Mouse (Mus musculus) forebrain, embryonic 11.5 days (tissue): ENCODE measurements around the gene Fbxw10. TPM values are rescaled to one million over a fixed set of nuclear protein-coding genes. Genes with fewer than 3 reads are reported as not detected.

ENCODE experiments used
- ATAC-seq: fragments of 200-750 bp; cut with Nextera tagmentation; replicated peaks from 2 replicates; pipeline ENCODE4 v1.8.0; 2017; ENCODE audit warnings: moderate TSS enrichment; ENCODE audit not compliant: low FRiP score
- DNase-seq: peaks from one replicate; pipeline ENCODE4 v3.0.0-alpha.2; 2017; ENCODE audit warnings: low spot score
- H3K27ac ChIP-seq: fragments of 300-500 bp; sonication (generic); 2 replicates; pipeline ENCODE4 v1.5.1; 2014; ENCODE audit warnings: low read depth, low read length
- H3K27me3 ChIP-seq: fragments of 300-500 bp; sonication (generic); 2 replicates; pipeline ENCODE4 v1.6.1; 2014; ENCODE audit warnings: mild to moderate bottlenecking, low read length, mixed read lengths; ENCODE audit not compliant: control insufficient read depth, insufficient read depth
- H3K36me3 ChIP-seq: fragments of 300-500 bp; sonication (generic); 2 replicates; pipeline ENCODE4 v1.6.1; 2014; ENCODE audit warnings: mild to moderate bottlenecking, low read length, moderate library complexity, mixed read lengths; ENCODE audit not compliant: control insufficient read depth, insufficient read depth
- H3K4me1 ChIP-seq: fragments of 300-500 bp; sonication (generic); replicated peaks from 2 replicates; pipeline ENCODE4 v1.6.1; 2014; ENCODE audit warnings: low read length, mixed read lengths; ENCODE audit not compliant: control insufficient read depth, insufficient read depth
- H3K4me2 ChIP-seq: fragments of 300-500 bp; sonication (generic); 2 replicates; pipeline ENCODE4 v1.6.1; 2014; ENCODE audit warnings: low read depth, mild to moderate bottlenecking, low read length, moderate library complexity, mixed read lengths; ENCODE audit not compliant: severe bottlenecking
- H3K4me3 ChIP-seq: fragments of 300-500 bp; sonication (generic); 2 replicates; pipeline ENCODE4 v1.5.1; 2014; ENCODE audit warnings: low read depth, low read length
- H3K9ac ChIP-seq: fragments of 300-500 bp; sonication (generic); 2 replicates; pipeline ENCODE4 v1.6.1; 2014; ENCODE audit warnings: low read length
- H3K9me3 ChIP-seq: fragments of 300-500 bp; sonication (generic); 2 replicates; pipeline ENCODE4 v1.6.1; 2016; ENCODE audit warnings: low read length, mixed read lengths; ENCODE audit not compliant: control insufficient read depth
- WGBS: fragments of 180-500 bp; shearing (Covaris S2); extraction: QIAGEN DNeasy Blood & Tissue Kit; methylation state at CpG from one replicate; pipeline ENCODE4 v1.1.7; 2014; 5-methylcytosine and 5-hydroxymethylcytosine counted together
- polyA plus RNA-seq: library from polyadenylated mRNA; unstranded; fragments of >200 nt; fragmentation: Nextera tagmentation; extraction: Ambion mirVana; gene quantifications from 2 replicates; pipeline ENCODE4 v1.2.1, GENCODE M21; 2014

The Fbxw10 gene
- polyA plus RNA-seq, 1 experiment from 2014 or later = 0.59 TPM

DNA sequence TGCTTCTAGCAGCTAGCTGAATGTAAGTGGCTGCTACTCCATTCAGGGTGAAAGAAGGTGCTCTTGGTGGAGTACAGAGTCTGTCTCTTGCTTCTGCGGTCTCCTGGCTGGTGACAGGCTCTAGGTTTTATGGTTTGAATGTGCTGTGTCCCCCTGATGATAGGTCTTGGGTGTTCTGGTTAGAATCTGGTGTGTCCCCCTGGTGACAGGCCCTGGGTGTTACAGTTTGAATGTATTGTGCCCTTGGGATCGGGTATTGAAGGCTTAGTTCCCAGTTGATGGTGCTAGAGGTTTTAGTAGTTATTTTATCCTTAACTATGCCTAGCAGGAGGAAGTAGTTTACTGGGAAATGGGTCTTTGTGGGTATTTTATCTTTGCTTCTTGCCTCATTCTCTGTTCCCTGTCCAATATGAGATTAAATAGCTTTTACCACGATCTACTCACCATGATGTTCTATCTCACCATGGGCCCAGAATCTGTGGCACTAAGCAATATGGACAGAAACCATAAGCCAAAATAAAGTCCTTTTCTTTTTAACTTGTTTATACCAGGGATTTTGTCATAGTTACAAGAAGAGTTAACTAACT is 62.9 kb downstream of the Fbxw10 start:
- DNase-seq (peak; percentile 47), ATAC-seq (no peak)

GRCm38 (mm10) chr11:62911362-62911761 is 64.5 kb downstream of the Fbxw10 start:
- 56% methylated on average over 8 of the region's 8 CpGs for WGBS
- no peaks in the 10 kb centered on the region for H3K27me3 ChIP-seq
- DNase-seq = no peak

More for the DNA sequence above, 62.9 kb downstream of the Fbxw10 start:
- Histone ChIP-seq H3K9ac (no peak overlapping the region), H3K4me3 (no peak overlapping the region), H3K27me3 (no peaks in the 10 kb centered on the region), H3K36me3 (no peaks in the 10 kb centered on the region), H3K4me2 (no peak overlapping the region), H3K9me3 (no peaks in the 10 kb centered on the region), H3K4me1 (peaks cover 3% of the 10 kb centered on the region; the same call in 1 of the 2 replicates), H3K27ac (no peak overlapping the region)
- 74% methylated on average over 3 of the region's 3 CpGs for WGBS

GRCm38 (mm10) chr11:62913141-62913540 is 66.3 kb downstream of the Fbxw10 start:
- Histone ChIP-seq H3K27ac (no peak overlapping the region), H3K9ac (no peak overlapping the region), H3K27me3 (no peaks in the 10 kb centered on the region), H3K4me3 (no peak overlapping the region), H3K9me3 (no peaks in the 10 kb centered on the region), H3K4me2 (no peak overlapping the region), H3K4me1 (peaks cover 3% of the 10 kb centered on the region; the same call in 1 of the 2 replicates), H3K36me3 (no peaks in the 10 kb centered on the region)
- WGBS = 90% methylated on average over 2 of the region's 2 CpGs
- ATAC-seq (no peak), DNase-seq (no peak)

More at GRCm38 (mm10) chr11:62911362-62911761, 64.5 kb downstream of the Fbxw10 start:
- H3K36me3 ChIP-seq = no peaks in the 10 kb centered on the region
- H3K4me3 ChIP-seq = no peak overlapping the region
- H3K4me1 ChIP-seq = peaks cover 3% of the 10 kb centered on the region; the same call in 1 of the 2 replicates
- H3K4me2 ChIP-seq = no peak overlapping the region
- H3K9me3 ChIP-seq = no peaks in the 10 kb centered on the region
- ATAC-seq = no peak
- H3K9ac ChIP-seq = no peak overlapping the region
- H3K27ac ChIP-seq = no peak overlapping the region

GRCm38 (mm10) chr11:62914532-62914931 is 67.7 kb downstream of the Fbxw10 start:
- no peak for DNase-seq
- H3K27ac ChIP-seq = no peak overlapping the region

DNA sequence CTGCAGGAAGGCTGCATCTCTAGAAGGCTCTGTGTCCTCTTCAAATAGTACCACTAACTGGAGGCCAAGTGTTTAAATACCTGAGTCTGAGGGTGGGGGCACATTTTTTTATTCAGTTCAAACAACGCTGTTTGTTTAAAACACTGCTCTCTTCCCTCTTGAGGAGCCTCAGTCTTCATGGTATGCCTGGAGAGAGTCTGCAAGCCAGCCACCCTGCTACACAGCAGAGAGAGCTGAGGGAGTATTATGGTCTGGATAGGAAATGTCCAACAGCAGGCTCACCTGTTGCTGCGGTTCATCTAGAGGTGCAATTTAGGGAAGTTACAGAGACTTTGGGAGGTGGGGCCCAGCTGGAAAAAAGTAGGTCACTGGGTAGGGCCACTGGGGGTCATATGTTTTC is 68.6 kb downstream of the Fbxw10 start:
- no peak overlapping the region for H3K27ac ChIP-seq
- no peaks in the 10 kb centered on the region for H3K9me3 ChIP-seq
- no peak overlapping the region for H3K9ac ChIP-seq
- H3K27me3 ChIP-seq = no peaks in the 10 kb centered on the region
- no peak overlapping the region for H3K4me3 ChIP-seq
- H3K4me1 ChIP-seq = peaks cover 3% of the 10 kb centered on the region; the same call in 1 of the 2 replicates
- DNase-seq = no peak
- H3K4me2 ChIP-seq = no peak overlapping the region
- no peaks in the 10 kb centered on the region for H3K36me3 ChIP-seq
- WGBS = 89% methylated on average over 2 of the region's 2 CpGs
- no peak for ATAC-seq

More at GRCm38 (mm10) chr11:62914532-62914931, 67.7 kb downstream of the Fbxw10 start:
- Histone ChIP-seq H3K4me2 (no peak overlapping the region), H3K9me3 (no peaks in the 10 kb centered on the region), H3K4me3 (no peak overlapping the region), H3K27me3 (no peaks in the 10 kb centered on the region), H3K9ac (no peak overlapping the region), H3K4me1 (peaks cover 3% of the 10 kb centered on the region; the same call in 1 of the 2 replicates), H3K36me3 (no peaks in the 10 kb centered on the region)
- ATAC-seq = no peak
- 68% methylated on average over 6 of the region's 6 CpGs for WGBS

GRCm38 (mm10) chr11:62916765-62917164 is 69.9 kb downstream of the Fbxw10 start:
- Histone ChIP-seq H3K4me2 (no peak overlapping the region), H3K9ac (no peak overlapping the region), H3K36me3 (no peaks in the 10 kb centered on the region), H3K4me1 (no peaks in the 10 kb centered on the region; the same call in 1 of the 2 replicates), H3K9me3 (no peaks in the 10 kb centered on the region), H3K4me3 (no peak overlapping the region), H3K27me3 (no peaks in the 10 kb centered on the region), H3K27ac (no peak overlapping the region)
- WGBS = 39% methylated on average over 2 of the region's 2 CpGs
- no peak for DNase-seq
- no peak for ATAC-seq

- no peaks in the 10 kb centered on the region for H3K36me3 ChIP-seq
- H3K4me1 ChIP-seq = no peaks in the 10 kb centered on the region; the same call in 1 of the 2 replicates
- H3K9ac ChIP-seq = no peak overlapping the region
- H3K4me3 ChIP-seq = no peak overlapping the region
- WGBS = 80% methylated on average over 6 of the region's 6 CpGs
- H3K4me2 ChIP-seq = no peak overlapping the region
- H3K27ac ChIP-seq = no peak overlapping the region
- no peaks in the 10 kb centered on the region for H3K9me3 ChIP-seq
- DNase-seq (no peak), ATAC-seq (no peak)
- H3K27me3 ChIP-seq = no peaks in the 10 kb centered on the region
These were observed 73.3 kb downstream of the Fbxw10 start for GRCm38 (mm10) chr11:62919946-62920742.

DNA sequence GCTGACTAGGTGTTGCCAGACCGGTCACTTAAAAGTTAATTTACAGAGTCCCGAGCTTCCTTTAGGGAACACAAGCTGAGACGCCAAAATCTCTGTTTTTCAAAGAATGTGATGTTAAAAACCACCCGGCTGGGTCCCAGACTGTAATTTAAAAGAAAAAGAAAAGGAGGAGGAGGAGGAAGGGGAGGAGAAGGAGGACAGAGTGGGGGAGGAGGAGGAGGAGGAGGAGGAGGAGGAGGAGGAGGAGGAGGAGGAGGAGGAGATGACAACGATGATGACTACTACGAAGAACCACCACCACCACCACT is 73.8 kb downstream of the Fbxw10 start:
- Histone ChIP-seq H3K9ac (no peak overlapping the region), H3K4me1 (no peaks in the 10 kb centered on the region; the same call in 1 of the 2 replicates), H3K4me2 (no peak overlapping the region; the same call in 1 of the 2 replicates), H3K9me3 (no peaks in the 10 kb centered on the region), H3K27me3 (no peaks in the 10 kb centered on the region), H3K36me3 (no peaks in the 10 kb centered on the region), H3K4me3 (peak overlapping the region; percentile 15; the same call in 1 of the 2 replicates), H3K27ac (no peak overlapping the region)
- WGBS = 27% methylated on average over 6 of the region's 6 CpGs
- no peak for ATAC-seq
- DNase-seq = no peak
